Mouse (Mus musculus): ENCODE measurements around the gene Olfr651.
"Not testable (repeated sequence)": the region's sequence is repeated elsewhere in the genome, so short reads cannot be mapped to it uniquely, and the experiment has no call there.

Gene Olfr651

GRCm38 (mm10) chr7:104549833-104550232, at the start of gene Olfr651:
Olfr651 (plus strand) TSS chr7:104550133.
- DNase-seq (ENCODE audit: low spot score), result no peak

GRCm38 (mm10) chr7:104501186-104501585, 48.7 kb upstream of the Olfr651 start:
- not testable (repeated sequence) for DNase-seq (ENCODE audit: low spot score)

DNA sequence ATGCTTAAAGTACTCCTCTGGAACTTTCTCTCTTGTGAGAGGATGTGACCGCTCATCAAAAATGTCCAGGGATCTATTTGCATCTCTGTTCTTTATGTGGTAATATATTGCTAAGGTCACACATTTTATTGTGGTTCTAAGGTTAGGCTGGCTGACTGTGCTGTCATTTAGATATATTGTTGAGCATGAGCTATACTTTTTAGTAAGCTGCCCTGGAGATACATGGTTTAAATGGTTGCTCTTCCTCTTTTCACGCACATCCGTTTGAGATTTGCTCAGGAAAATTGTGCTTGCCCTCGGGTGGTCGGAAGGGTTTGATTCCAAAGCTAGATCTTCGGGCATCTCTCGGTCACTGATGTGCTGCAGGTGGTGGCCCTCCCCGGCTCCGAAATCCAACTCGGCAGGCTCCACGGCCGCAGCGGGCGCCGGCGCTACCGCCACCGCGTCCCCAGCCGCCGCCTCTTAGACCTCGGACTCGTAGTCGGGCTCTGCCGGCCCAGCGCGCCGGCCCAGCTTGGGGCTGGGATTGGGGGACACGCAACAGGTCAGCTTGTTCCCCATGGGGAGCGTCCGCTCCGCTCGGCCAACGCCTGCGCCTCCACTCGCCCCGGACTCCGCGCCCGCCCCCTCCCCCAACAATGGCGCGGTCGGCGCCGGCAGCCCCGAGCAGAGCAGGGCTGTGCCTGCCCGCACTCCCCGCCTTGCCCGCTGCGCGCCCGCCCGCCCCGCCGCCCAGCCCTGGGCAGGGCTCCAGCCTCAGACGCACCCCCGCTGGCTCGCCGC, 48.2 kb upstream of the Olfr651 start:
- no peak for DNase-seq (ENCODE audit: low spot score)

GRCm38 (mm10) chr7:104507421-104508065, 42.4 kb upstream of the Olfr651 start, which contains the start of gene Trim30d:
Trim30d (minus strand) TSS chr7:104507849.
- not testable (repeated sequence) for DNase-seq (ENCODE audit: low spot score)

DNA sequence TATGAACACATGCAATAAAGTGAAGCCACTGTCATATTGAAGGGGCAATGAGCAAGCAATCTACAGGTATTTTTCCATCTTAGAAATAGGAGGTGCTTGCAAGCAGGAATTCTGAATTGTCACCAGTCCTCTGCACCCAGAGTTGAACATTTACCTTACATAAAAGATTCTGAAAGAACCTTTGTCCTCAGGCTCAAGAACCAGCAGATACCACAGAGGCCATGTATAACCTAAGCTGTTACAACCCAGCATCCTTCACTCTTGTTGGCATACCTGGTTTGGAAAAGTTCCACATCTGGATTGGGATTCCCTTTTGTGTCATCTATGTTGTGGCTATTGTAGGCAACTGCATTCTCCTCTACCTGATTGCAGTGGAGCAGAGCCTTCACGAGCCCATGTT, 2.8 kb downstream of the Olfr651 start:
- DNase-seq (ENCODE audit: low spot score), result no peak

DNA sequence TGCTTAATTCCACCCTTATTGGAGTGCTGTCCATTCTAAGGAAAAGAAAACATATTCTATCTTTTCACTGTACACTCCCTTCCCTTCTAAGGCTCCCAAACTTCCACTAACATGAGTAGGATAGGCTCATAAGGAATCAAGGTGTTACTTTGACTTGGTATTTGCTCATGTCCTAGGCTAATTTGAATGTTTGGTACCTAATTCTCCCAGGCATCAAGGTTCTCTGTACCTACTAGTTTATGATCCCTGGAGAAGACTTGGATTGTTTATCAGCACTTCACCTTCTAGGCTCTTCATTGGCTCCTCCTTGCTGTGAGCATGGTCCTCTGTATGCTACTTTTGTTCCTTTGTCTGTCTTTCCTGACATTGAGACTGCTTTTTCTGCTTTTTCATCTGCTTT, 10.7 kb downstream of the Olfr651 start, which contains the start of gene Olfr652:
TSS of gene Olfr652 (plus strand) at position 301 of the 400 bp plus-strand sequence.
- no peak for DNase-seq (ENCODE audit: low spot score)

- DNase-seq (ENCODE audit: low spot score), result no peak
These were observed 27.1 kb downstream of the Olfr651 start, which contains the start of gene Olfr653 for GRCm38 (mm10) chr7:104577014-104577413. Olfr653 (plus strand) TSS chr7:104577314.

DNA sequence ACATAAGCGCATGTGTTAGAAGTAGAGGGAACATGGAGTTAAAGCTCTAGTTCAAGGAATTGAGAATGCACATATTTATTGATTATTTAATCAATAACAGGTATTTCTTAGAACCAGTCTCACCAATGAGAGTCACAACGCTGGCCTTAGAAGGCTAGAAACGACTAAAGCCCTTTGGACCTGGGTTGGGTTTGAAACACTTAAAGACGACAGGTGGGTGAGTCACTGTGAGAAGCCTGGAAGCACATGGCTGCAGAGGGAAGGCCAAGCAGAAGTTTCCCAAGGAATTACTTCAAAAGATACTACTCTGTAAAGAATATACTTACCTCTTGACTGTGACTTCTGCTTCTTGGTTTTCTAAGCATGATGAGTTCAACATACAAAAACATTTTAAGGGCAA, 30.9 kb downstream of the Olfr651 start:
- no peak for DNase-seq (ENCODE audit: low spot score)

- no peak for DNase-seq (ENCODE audit: low spot score)
These were observed 31.5 kb downstream of the Olfr651 start for GRCm38 (mm10) chr7:104581429-104581828.

GRCm38 (mm10) chr7:104586725-104587124, 36.8 kb downstream of the Olfr651 start, which contains the start of gene Olfr654:
Olfr654 (plus strand) TSS chr7:104587025.
- DNase-seq (ENCODE audit: low spot score), result no peak

- DNase-seq (ENCODE audit: low spot score), result no peak
These were observed 38.3 kb downstream of the Olfr651 start for GRCm38 (mm10) chr7:104588274-104588673.

DNA sequence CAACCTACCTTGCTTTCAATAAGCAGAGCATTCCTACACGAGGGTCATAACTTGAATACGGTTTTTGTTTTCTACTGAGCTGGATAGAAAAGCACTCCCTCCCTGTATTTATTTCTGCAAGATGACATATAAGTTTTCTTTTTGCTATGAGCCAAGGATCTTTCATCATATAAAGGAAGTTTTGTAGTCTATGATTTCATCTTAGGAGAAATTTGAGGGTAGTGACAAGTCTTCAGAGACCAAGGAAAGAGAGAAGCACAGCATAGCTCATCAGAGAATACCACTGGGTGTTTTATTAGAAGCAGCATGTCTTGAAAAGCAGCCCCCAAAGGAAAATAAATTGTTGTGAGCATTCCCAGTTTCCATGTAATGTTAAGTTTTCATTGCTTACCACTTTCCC, 51.7 kb downstream of the Olfr651 start, which contains the start of gene Olfr655:
TSS of gene Olfr655 (minus strand) at position 101 of the 400 bp plus-strand sequence.
- DNase-seq (ENCODE audit: low spot score), result no peak

GRCm38 (mm10) chr7:104603173-104603572, 53.2 kb downstream of the Olfr651 start:
- DNase-seq (ENCODE audit: low spot score), result peak; percentile 34

Data from c-Kit-positive CD71-positive TER-119-positive erythroid progenitor cells, embryonic 14.5 days (primary cell).